Mouse (Mus musculus): ENCODE data around the gene Ppp1r8.

Gene Ppp1r8

GRCm38 (mm10) chr4:132778562-132779201, 64.3 kb downstream of the Ppp1r8 start:
- DNase-seq (ENCODE audit: low spot score in 2 of 2): no peak

All from right cerebral cortex, adult 2 months (tissue).